Mouse (Mus musculus): ENCODE measurements around the gene Rpl3. TPM values are rescaled to one million over a fixed set of nuclear protein-coding genes. Genes with fewer than 3 reads are reported as not detected.

Rpl3 gene
- total RNA-seq, 2 experiments from 2014 or later = 163 to 164 TPM

- no peak for DNase-seq
- intact Hi-C loops (cut with DNase I) = loop anchor here (5.0 kb wide), 1 partner anchor 135 kb away; no protein-coding TSS in a partner anchor
These were observed 373 bp upstream of the Rpl3 start for GRCm38 (mm10) chr15:80092041-80092441.

GRCm38 (mm10) chr15:80090741-80091120 is 937 bp downstream of the Rpl3 start:
- intact Hi-C loops (cut with DNase I) = loop anchor here (5.0 kb wide), 1 partner anchor 137 kb away; no protein-coding TSS in a partner anchor
- DNase-seq = no peak

- intact Hi-C loops (cut with DNase I) = loop anchor here (5.0 kb wide), 1 partner anchor 137 kb away; no protein-coding TSS in a partner anchor
- no peak for DNase-seq
These were observed 1.5 kb downstream of the Rpl3 start for GRCm38 (mm10) chr15:80090155-80090554.

GRCm38 (mm10) chr15:80088637-80089036 is 3.0 kb downstream of the Rpl3 start:
- intact Hi-C loops (cut with DNase I) = loop anchor here (2.0 kb wide), 1 partner anchor 44 kb away; the partner anchor contains the start of gene Tab1
- DNase-seq = peak; percentile 83 to 92

- DNase-seq = no peak
- intact Hi-C loops (cut with DNase I) = loop anchor here (2.0 kb wide), 1 partner anchor 45 kb away; the partner anchor contains the start of gene Tab1
These were observed 4.2 kb downstream of the Rpl3 start for GRCm38 (mm10) chr15:80087406-80088012.

GRCm38 (mm10) chr15:80083740-80084139 is 7.9 kb downstream of the Rpl3 start:
- intact Hi-C loops (cut with DNase I) = loop anchor here (5.0 kb wide), 3 partner anchors 191 to 331 kb away; partner anchors contain the start of genes Apobec3, Cbx6 and Npcd
- DNase-seq = no peak

GRCm38 (mm10) chr15:80083276-80083731 is 8.4 kb downstream of the Rpl3 start:
- DNase-seq = peak; percentile 96 to 98
- intact Hi-C loops (cut with DNase I) = loop anchor here (5.0 kb wide), 3 partner anchors 191 to 331 kb away; partner anchors contain the start of genes Apobec3, Cbx6 and Npcd

- intact Hi-C loops (cut with DNase I) = loop anchor here (5.0 kb wide), 3 partner anchors 190 to 330 kb away; partner anchors contain the start of genes Apobec3, Cbx6 and Npcd
- no peak for DNase-seq
These were observed 8.9 kb downstream of the Rpl3 start for GRCm38 (mm10) chr15:80082661-80083275.

- intact Hi-C loops (cut with DNase I) = loop anchor here (5.0 kb wide), 3 partner anchors 190 to 330 kb away; partner anchors contain the start of genes Apobec3, Cbx6 and Npcd
- DNase-seq = no peak
These were observed 9.7 kb downstream of the Rpl3 start for GRCm38 (mm10) chr15:80081801-80082546.

- DNase-seq = peak in 1 of 2 experiments; percentile 30
- intact Hi-C loops (cut with DNase I) = loop anchor here (1.0 to 5.0 kb wide), 4 partner anchors 135 to 329 kb away; partner anchors contain the start of genes Apobec3, Cbx6 and Npcd
These were observed 10.7 kb downstream of the Rpl3 start for GRCm38 (mm10) chr15:80080711-80081615.

- no peak for DNase-seq
- intact Hi-C loops (cut with DNase I) = loop anchor here (1.0 to 5.0 kb wide), 4 partner anchors 134 to 328 kb away; partner anchors contain the start of genes Apobec3, Cbx6 and Npcd
These were observed 11.7 kb downstream of the Rpl3 start for GRCm38 (mm10) chr15:80079954-80080353.

GRCm38 (mm10) chr15:80079129-80079668 is 12.5 kb downstream of the Rpl3 start:
- intact Hi-C loops (cut with DNase I) = no loop called here

GRCm38 (mm10) chr15:80078058-80078814 is 13.4 kb downstream of the Rpl3 start:
- intact Hi-C loops (cut with DNase I) = no loop called here
- DNase-seq = no peak

More at GRCm38 (mm10) chr15:80079129-80079668, 12.5 kb downstream of the Rpl3 start:
- DNase-seq = no peak

GRCm38 (mm10) chr15:80076338-80077136 is 15.1 kb downstream of the Rpl3 start:
- intact Hi-C loops (cut with DNase I) = loop anchor here (1.0 to 2.0 kb wide), 3 partner anchors 64 to 130 kb away; no protein-coding TSS in a partner anchor
- peak; percentile 72 to 83 for DNase-seq

GRCm38 (mm10) chr15:80075733-80076337 is 15.8 kb downstream of the Rpl3 start:
- DNase-seq = no peak
- intact Hi-C loops (cut with DNase I) = loop anchor here (1.0 to 2.0 kb wide), 3 partner anchors 63 to 130 kb away; no protein-coding TSS in a partner anchor

GRCm38 (mm10) chr15:80075374-80075694 is 16.3 kb downstream of the Rpl3 start:
- no peak for DNase-seq

More at GRCm38 (mm10) chr15:80075374-80075694, 16.3 kb downstream of the Rpl3 start:
- intact Hi-C loops (cut with DNase I) = no loop called here

Measured in heart, postnatal 36 days (tissue).